Mouse (Mus musculus): ENCODE results near the gene Slc2a9.

DNA sequence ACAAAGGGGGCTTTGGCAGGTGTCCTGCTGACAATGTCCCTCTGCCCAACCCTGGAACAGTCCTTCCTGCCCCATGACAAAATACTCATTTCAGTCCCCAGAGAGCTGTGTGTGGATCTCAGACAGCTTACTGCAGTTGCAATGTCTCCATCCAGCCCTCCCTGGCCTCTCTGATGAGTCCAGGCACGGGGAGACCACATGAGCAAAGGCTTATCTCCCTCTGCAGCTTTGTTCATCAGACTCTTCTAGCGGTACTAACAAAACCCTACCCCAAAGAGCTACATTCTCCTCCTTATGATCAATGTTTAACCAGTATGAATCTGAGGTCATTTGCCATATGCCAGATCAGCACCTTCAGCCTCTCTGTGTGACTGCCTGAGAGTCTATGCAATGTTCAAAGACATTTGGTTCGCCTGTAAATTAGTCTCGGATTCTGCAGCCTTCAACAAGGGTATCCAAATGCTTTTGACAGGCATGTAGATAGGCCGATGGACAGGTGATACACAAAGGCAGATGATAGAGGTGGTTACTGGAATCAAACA, 36.3 kb downstream of the Slc2a9 start:
- no peak for TF ChIP-seq CTCF (IDR thresholded peaks at IDR 0.05; ENCODE audit: extremely low read depth, insufficient read length, insufficient replicate concordance, low read depth, low read length)
- no peak for TF ChIP-seq POLR2A (IDR thresholded peaks at IDR 0.05; ENCODE audit: low read depth, low read length)
